Mouse (Mus musculus) E14TG2a.4 (cell line): Measurements from ENCODE around the gene Ficd.

ENCODE experiments used
- CTCF ChIP-seq: conservative IDR thresholded peaks from 2 replicates; pipeline ENCODE4 v1.5.1; 2014; ENCODE audit warnings: low read length
- NANOG ChIP-seq: IDR thresholded peaks from 2 replicates; pipeline ENCODE4 v1.6.1; 2014; ENCODE audit warnings: borderline replicate concordance, low read length, mixed read lengths
- POU5F1 ChIP-seq: IDR thresholded peaks from 2 replicates; pipeline ENCODE4 v1.6.1; 2014; ENCODE audit warnings: low read length, borderline replicate concordance

GRCm38 (mm10) chr5:113727238-113727637 lies 8.4 kb upstream of the Ficd start:
- TF ChIP-seq CTCF (no peak), POU5F1 (no peak), NANOG (no peak)
